Mouse (Mus musculus) cerebellum, postnatal 4 days (tissue): ENCODE results near the gene Olfr1232.

Experiments used
- DNase-seq, 2 experiments: peaks; one replicate each; pipeline ENCODE4 v3.0.0; 2022; ENCODE audit warnings: low spot score in 2 of 2, mixed read lengths in 1 of 2

Gene Olfr1232

GRCm38 (mm10) chr2:89329575-89329974 is at the start of gene Olfr1232:
Olfr1232 (minus strand) TSS chr2:89329675.
- DNase-seq = no peak

- no peak for DNase-seq
Measured at GRCm38 (mm10) chr2:89364765-89365164, 35.3 kb upstream of the Olfr1232 start, which contains the start of gene Olfr1234. Olfr1234 (minus strand) TSS chr2:89364865.

DNA sequence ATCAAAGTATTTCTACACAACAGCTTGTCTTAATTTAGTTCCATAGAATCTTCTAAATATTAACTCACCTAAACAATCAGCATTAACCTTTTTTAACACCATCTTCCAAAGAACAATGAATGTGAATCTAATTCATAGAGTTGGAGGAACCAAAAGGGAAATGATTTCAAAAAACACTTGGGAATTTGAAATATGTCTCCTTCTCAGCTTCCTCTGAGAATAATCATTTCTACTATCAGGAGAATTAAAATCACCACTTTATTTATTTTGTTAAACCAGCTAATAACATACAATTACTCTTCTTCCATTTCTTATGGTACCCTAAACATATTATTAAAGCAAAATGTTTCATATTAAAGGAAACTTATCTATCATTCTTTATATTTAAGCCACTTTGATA is 12.8 kb upstream of the Olfr1232 start, which contains the start of gene Olfr1233:
Gene Olfr1233 (minus strand): TSS at position 101 of the 400 bp plus-strand sequence.
- no peak for DNase-seq

DNA sequence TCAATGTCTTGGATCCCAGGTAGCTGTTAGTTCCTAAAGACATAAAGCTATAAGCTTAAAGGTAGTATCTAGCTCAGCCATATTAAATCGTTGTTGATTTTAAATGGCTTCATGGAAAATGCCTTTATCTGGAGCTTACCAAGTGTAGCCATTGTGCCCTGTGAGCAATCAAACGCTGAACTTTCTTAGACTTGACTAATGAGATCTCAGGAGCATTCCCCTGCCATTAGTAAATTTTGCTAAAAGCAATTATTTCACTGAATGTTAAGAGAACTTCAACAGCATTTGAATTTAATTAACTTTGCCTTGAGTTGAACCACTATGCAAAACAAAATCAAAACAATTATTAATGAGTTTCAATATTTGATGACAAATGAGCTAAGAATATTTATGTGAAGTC is 22.5 kb downstream of the Olfr1232 start, which contains the start of gene Olfr1231:
Gene Olfr1231 (minus strand): TSS at position 101 of the 400 bp plus-strand sequence.
- no peak for DNase-seq

DNA sequence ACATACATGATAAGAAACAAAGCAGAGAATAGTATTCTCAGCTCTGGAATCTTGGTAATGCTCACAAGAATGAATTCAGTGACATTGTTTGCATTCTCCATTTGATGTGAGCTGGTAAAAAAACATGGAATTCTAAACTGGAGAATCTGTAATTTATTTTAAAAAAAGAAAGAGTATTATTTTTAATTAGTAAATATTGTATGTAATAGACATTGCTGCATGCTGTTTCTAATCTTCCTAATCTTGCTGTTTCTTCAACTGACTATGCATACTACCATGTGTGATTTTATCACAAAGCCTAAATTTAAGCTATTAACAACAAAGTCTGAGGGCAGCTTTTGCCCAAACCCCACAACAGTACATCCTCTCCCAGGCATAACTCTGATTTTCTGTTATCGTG is 32.3 kb downstream of the Olfr1232 start, which contains the start of gene Olfr1230:
Gene Olfr1230 (minus strand): TSS at position 101 of the 400 bp plus-strand sequence.
- no peak for DNase-seq

- DNase-seq = no peak
Measured at GRCm38 (mm10) chr2:89287914-89288313, 41.6 kb downstream of the Olfr1232 start, which contains the start of gene Olfr1229. Olfr1229 (minus strand) TSS chr2:89288014.
